9 mouse cellular contexts compared by ENCODE assay signal in the genomic region with DNA sequence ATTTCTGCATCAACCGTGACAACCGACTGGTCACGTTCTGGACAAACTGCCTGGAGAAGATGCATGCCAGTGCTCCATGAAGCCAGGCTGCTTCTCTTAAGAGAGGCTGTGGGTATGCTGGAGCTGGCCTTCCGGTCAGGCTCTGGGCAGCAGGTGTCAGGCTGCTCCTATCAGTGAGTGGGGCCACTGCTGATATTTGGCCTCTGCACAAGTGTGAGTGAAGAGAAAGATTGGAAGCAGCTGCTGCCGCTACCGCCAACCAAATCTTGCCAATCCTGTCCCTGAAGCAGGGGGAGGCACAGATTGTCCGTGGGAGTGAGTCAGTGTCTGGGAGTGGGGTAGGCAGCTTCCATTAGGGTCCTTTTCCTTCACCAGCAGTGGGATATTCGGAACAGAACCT. TPM values are rescaled to one million over a fixed set of nuclear protein-coding genes. Genes with fewer than 3 reads are reported as not detected.
DNase-seq lines count a peak whose midpoint lies in the region; TF ChIP-seq lines count a peak whose summit lies in the region.
"Had no signal": no experiment of that assay in that cellular context is flagged by ENCODE, and none has a peak within 500 bp of the region (broad histone marks: within the 10 kb centered on the region; RNA-seq: fewer than 3 reads in every experiment).

No protein-coding gene starts in this region.

- TF ChIP-seq CTCF in cortical plate, adult 2 months (IDR thresholded peaks at IDR 0.05; ENCODE audit: extremely low read depth, insufficient read depth, low read length) = no peak

- intact Hi-C loops in heart, postnatal 25 days (cut with DNase I) = loop anchor here (2.0 kb wide), 1 partner anchor 44 kb away; no protein-coding TSS in a partner anchor

- H3K4me3 ChIP-seq in cortical plate, adult 2 months (ENCODE audit: insufficient read depth, low read length) = no peak overlapping the region
- H3K4me3 ChIP-seq: limb, embryonic 13.5 days had no signal

- H3K4me1 ChIP-seq in cortical plate, adult 2 months (ENCODE audit: control insufficient read depth, insufficient read depth, low read length) = peaks cover 16% of the 10 kb centered on the region

- no peak for TF ChIP-seq POLR2A in cortical plate, adult 2 months (IDR thresholded peaks at IDR 0.05; ENCODE audit: extremely low read depth, insufficient read depth, low read length)

- peak; percentile 96 for DNase-seq in heart, adult 11 months
- no peak for DNase-seq in heart, postnatal 25 days (ENCODE audit: low spot score)
- peak; percentile 40 for DNase-seq in Muller cell, postnatal 12 days (ENCODE audit: inconsistent ontology term)
- peak; percentile 70 for DNase-seq in heart, postnatal 4 days
- peak; percentile 16 to 69 for DNase-seq in lung, postnatal 4 days
- no peak for DNase-seq in spleen, postnatal 4 days (ENCODE audit: low spot score in 2 of 2)
- no peak for DNase-seq in neural tube, embryonic 10.5 days (ENCODE audit: extremely low spot score, low spot score)

- peak overlapping the region; percentile 89 for H3K27ac ChIP-seq in cortical plate, adult 2 months (ENCODE audit: insufficient read depth, low read length)
- H3K27ac ChIP-seq: limb, embryonic 13.5 days had no signal

RNA-seq across cellular contexts. Expression of gene Ywhah, which starts 27.5 kb away (rescaled TPM):
- 100 to 1,000 TPM in 1 of 2 experiments, 10 to 100 TPM in 1; 93.4 to 103 TPM for total RNA-seq in heart, postnatal 25 days (2021)
- 1,599 and 1,684 TPM in 2 replicates for polyA plus RNA-seq in cortical plate, adult 2 months (2012; rRNA removed)
- 100 to 1,000 TPM; 216 to 229 TPM for total RNA-seq in heart, postnatal 4 days (2021)

Comparison
In these comparisons a context has a peak if more than half of its experiments do, and no peak if none do; other contexts are left out.
1. DNase-seq: peak in heart, adult 11 months (single experiment), Muller cell, postnatal 12 days (single experiment), heart, postnatal 4 days (single experiment) and lung, postnatal 4 days (2 of 2); none in heart, postnatal 25 days (single experiment), spleen, postnatal 4 days (0 of 2) and neural tube, embryonic 10.5 days (single experiment).